Mouse (Mus musculus): ENCODE results near the gene H2afy.

Gene H2afy

GRCm38 (mm10) chr13:56144021-56144420, 7.9 kb upstream of the H2afy start:
- no peak for DNase-seq

- DNase-seq, result no peak
Measured at GRCm38 (mm10) chr13:56143151-56143513, 7.0 kb upstream of the H2afy start.

GRCm38 (mm10) chr13:56142382-56143150, 6.4 kb upstream of the H2afy start:
- DNase-seq, result no peak

- DNase-seq, result no peak
Measured at GRCm38 (mm10) chr13:56139167-56139751, 3.1 kb upstream of the H2afy start.

GRCm38 (mm10) chr13:56135231-56136052, 719 bp downstream of the H2afy start:
- peak; percentile 86 for DNase-seq

- DNase-seq, result peak; percentile 32
Measured at GRCm38 (mm10) chr13:56134631-56135181, 1.5 kb downstream of the H2afy start.

GRCm38 (mm10) chr13:56134031-56134430, 2.1 kb downstream of the H2afy start:
- no peak for DNase-seq

GRCm38 (mm10) chr13:56132941-56133340, 3.2 kb downstream of the H2afy start:
- DNase-seq, result no peak

- DNase-seq, result no peak
Measured at GRCm38 (mm10) chr13:56132326-56132936, 3.7 kb downstream of the H2afy start.

- no peak for DNase-seq
Measured at GRCm38 (mm10) chr13:56130544-56130943, 5.6 kb downstream of the H2afy start.

GRCm38 (mm10) chr13:56129578-56129977, 6.6 kb downstream of the H2afy start:
- no peak for DNase-seq

GRCm38 (mm10) chr13:56129014-56129413, 7.1 kb downstream of the H2afy start:
- DNase-seq, result no peak

GRCm38 (mm10) chr13:56125632-56126031, 10.5 kb downstream of the H2afy start:
- no peak for DNase-seq

- no peak for DNase-seq
Measured at GRCm38 (mm10) chr13:56123075-56123474, 13.1 kb downstream of the H2afy start.

GRCm38 (mm10) chr13:56117991-56118765, 18.0 kb downstream of the H2afy start:
- DNase-seq, result no peak

- DNase-seq, result no peak
Measured at GRCm38 (mm10) chr13:56115906-56116305, 20.3 kb downstream of the H2afy start.

- no peak for DNase-seq
Measured at GRCm38 (mm10) chr13:56115386-56115785, 20.8 kb downstream of the H2afy start.

GRCm38 (mm10) chr13:56113431-56114248, 22.5 kb downstream of the H2afy start:
- no peak for DNase-seq

- no peak for DNase-seq
Measured at GRCm38 (mm10) chr13:56112980-56113379, 23.2 kb downstream of the H2afy start.

- no peak for DNase-seq
Measured at GRCm38 (mm10) chr13:56112496-56112895, 23.7 kb downstream of the H2afy start.

- DNase-seq, result no peak
Measured at GRCm38 (mm10) chr13:56111601-56112000, 24.6 kb downstream of the H2afy start.

Measured in right cerebral cortex, postnatal 4 days (tissue).